Mouse (Mus musculus) heart, postnatal 0 days (tissue): ENCODE data around the gene Sbds. TPM values are rescaled to one million over a fixed set of nuclear protein-coding genes. Genes with fewer than 3 reads are reported as not detected.

Source experiments
- ATAC-seq: fragments of 200-750 bp; cut with Nextera tagmentation; 2 replicates; pipeline ENCODE4 v1.8.0; 2017; ENCODE audit warnings: low read depth, moderate number of reproducible peaks, moderate library complexity; ENCODE audit not compliant: insufficient read depth
- DNase-seq: peaks from one replicate; pipeline ENCODE4 v3.0.0-alpha.2; 2016; ENCODE audit warnings: low spot score
- H3K27ac ChIP-seq: fragments of 300-500 bp; sonication (generic); 2 replicates; pipeline ENCODE4 v1.5.1; 2014; ENCODE audit warnings: low read depth, mild to moderate bottlenecking
- H3K27me3 ChIP-seq: fragments of 300-500 bp; sonication (generic); 2 replicates; pipeline ENCODE4 v1.6.1; 2014; ENCODE audit warnings: low read length, mixed read lengths; ENCODE audit not compliant: control insufficient read depth, insufficient read depth
- H3K36me3 ChIP-seq: fragments of 300-500 bp; sonication (generic); replicated peaks from 2 replicates; pipeline ENCODE4 v1.6.1; 2014; ENCODE audit warnings: low read length, mixed read lengths; ENCODE audit not compliant: control insufficient read depth, insufficient read depth
- H3K4me1 ChIP-seq: fragments of 300-500 bp; sonication (generic); 2 replicates; pipeline ENCODE4 v1.6.1; 2014; ENCODE audit warnings: antibody characterized with exemption; ENCODE audit not compliant: control insufficient read depth, insufficient read depth
- H3K4me2 ChIP-seq: fragments of 300-500 bp; sonication (generic); 2 replicates; pipeline ENCODE4 v1.6.1; 2014; ENCODE audit warnings: low read depth, mild to moderate bottlenecking, low read length, moderate library complexity
- H3K4me3 ChIP-seq: fragments of 300-500 bp; sonication (generic); 2 replicates; pipeline ENCODE4 v1.5.1; 2014; ENCODE audit warnings: low read depth, low read length
- H3K9ac ChIP-seq: fragments of 300-500 bp; sonication (generic); replicated peaks from 2 replicates; pipeline ENCODE4 v1.6.1; 2014; ENCODE audit warnings: low read depth, low read length, mixed read lengths
- H3K9me3 ChIP-seq: fragments of 300-500 bp; sonication (generic); replicated peaks from 2 replicates; pipeline ENCODE4 v1.6.1; 2016; ENCODE audit warnings: low read length; ENCODE audit not compliant: control insufficient read depth
- CTCF ChIP-seq: IDR thresholded peaks from 2 replicates; pipeline ENCODE4 v1.5.1; 2016; ENCODE audit warnings: antibody characterized with exemption, control low read depth, low read depth
- EP300 ChIP-seq: IDR thresholded peaks from 2 replicates; pipeline ENCODE4 v1.6.1; 2016; ENCODE audit warnings: antibody characterized with exemption, low read depth
- WGBS: fragments of 180-500 bp; shearing (Covaris S2); extraction: QIAGEN DNeasy Blood & Tissue Kit; methylation state at CpG from one replicate; pipeline ENCODE4 v1.1.7; 2014; 5-methylcytosine and 5-hydroxymethylcytosine counted together
- polyA plus RNA-seq: library from polyadenylated mRNA; unstranded; fragments of >200 nt; fragmentation: Nextera tagmentation; extraction: Ambion mirVana; gene quantifications from 2 replicates; pipeline ENCODE4 v1.2.1, GENCODE M21; 2015
- total RNA-seq: library from RNA; depleted of rRNA; stranded (reverse); fragments of >200 nt; gene quantifications from 2 replicates; pipeline ENCODE4 v1.2.3, GENCODE M21; 2014; ENCODE audit warnings: low replicate concordance

The Sbds gene
- total and polyA plus RNA-seq, 2 experiments from 2014 or later, result 15.7 to 57.6 TPM

GRCm38 (mm10) chr5:130267316-130267715, 12.0 kb upstream of the Sbds start:
- TF ChIP-seq EP300 (no peak), CTCF (peak; percentile 57)
- Histone ChIP-seq H3K36me3 (peaks cover 39% of the 10 kb centered on the region), H3K9ac (no peak overlapping the region), H3K4me2 (no peak overlapping the region), H3K4me1 (no peaks in the 10 kb centered on the region), H3K27ac (no peak overlapping the region), H3K9me3 (no peaks in the 10 kb centered on the region), H3K27me3 (no peaks in the 10 kb centered on the region), H3K4me3 (no peak overlapping the region)
- no peak for ATAC-seq
- no peak for DNase-seq
- WGBS, result 84% methylated on average over 1 of the region's 1 CpGs

GRCm38 (mm10) chr5:130266651-130267050, 11.3 kb upstream of the Sbds start:
- Histone ChIP-seq H3K27me3 (no peaks in the 10 kb centered on the region), H3K4me1 (no peaks in the 10 kb centered on the region), H3K9me3 (no peaks in the 10 kb centered on the region), H3K4me3 (no peak overlapping the region), H3K9ac (no peak overlapping the region), H3K36me3 (peaks cover 33% of the 10 kb centered on the region), H3K4me2 (no peak overlapping the region), H3K27ac (no peak overlapping the region)
- DNase-seq, result no peak
- TF ChIP-seq CTCF (peak; percentile 23; the same call in 1 of the 2 replicates), EP300 (no peak)
- no peak for ATAC-seq
- 86% methylated on average over 7 of the region's 7 CpGs for WGBS

GRCm38 (mm10) chr5:130264433-130265005, 9.2 kb upstream of the Sbds start:
- Histone ChIP-seq H3K4me1 (no peaks in the 10 kb centered on the region), H3K36me3 (peaks cover 20% of the 10 kb centered on the region), H3K27me3 (no peaks in the 10 kb centered on the region), H3K9ac (no peak overlapping the region), H3K4me3 (no peak overlapping the region), H3K9me3 (no peaks in the 10 kb centered on the region), H3K27ac (no peak overlapping the region), H3K4me2 (no peak overlapping the region)
- 85% methylated on average over 6 of the region's 6 CpGs for WGBS
- no peak for TF ChIP-seq CTCF
- TF ChIP-seq EP300, result no peak
- DNase-seq, result no peak
- no peak for ATAC-seq

GRCm38 (mm10) chr5:130263454-130263853, 8.1 kb upstream of the Sbds start:
- H3K4me3 ChIP-seq, result no peak overlapping the region
- no peaks in the 10 kb centered on the region for H3K4me1 ChIP-seq
- ATAC-seq (no peak), DNase-seq (no peak)
- no peak overlapping the region for H3K4me2 ChIP-seq
- H3K27me3 ChIP-seq, result no peaks in the 10 kb centered on the region
- H3K36me3 ChIP-seq, result peaks cover 20% of the 10 kb centered on the region
- WGBS, result 77% methylated on average over 11 of the region's 11 CpGs
- no peak overlapping the region for H3K9ac ChIP-seq
- TF ChIP-seq CTCF (no peak), EP300 (no peak)
- H3K9me3 ChIP-seq, result no peaks in the 10 kb centered on the region
- H3K27ac ChIP-seq, result no peak overlapping the region

- H3K27ac ChIP-seq, result peak overlapping the region; percentile 63
- WGBS, result 5% methylated on average over 8 of the region's 8 CpGs
- peak overlapping the region; percentile 64 for H3K4me2 ChIP-seq
- peak overlapping the region; percentile 60 for H3K9ac ChIP-seq
- TF ChIP-seq CTCF (no peak), EP300 (no peak)
- peaks cover 6% of the 10 kb centered on the region for H3K4me1 ChIP-seq
- H3K27me3 ChIP-seq, result no peaks in the 10 kb centered on the region
- no peaks in the 10 kb centered on the region for H3K9me3 ChIP-seq
- ATAC-seq (no peak), DNase-seq (no peak)
- peak overlapping the region; percentile 55 for H3K4me3 ChIP-seq
- peaks cover 19% of the 10 kb centered on the region for H3K36me3 ChIP-seq
Measured at GRCm38 (mm10) chr5:130257303-130257702, 2.0 kb upstream of the Sbds start.
